Mouse (Mus musculus) bone marrow macrophage, adult 2 months (primary cell): Measurements from ENCODE around the gene Pla2r1.

Experiments
- CTCF ChIP-seq: IDR thresholded peaks from 2 replicates; pipeline ENCODE4 v1.5.1; 2012; ENCODE audit warnings: low read depth, mild to moderate bottlenecking, low read length, moderate library complexity
- POLR2A ChIP-seq: IDR thresholded peaks from 2 replicates; pipeline ENCODE4 v1.6.1; 2012; ENCODE audit warnings: mild to moderate bottlenecking, low read depth, low read length, borderline replicate concordance

- TF ChIP-seq CTCF = no peak
- TF ChIP-seq POLR2A = no peak
Measured at GRCm38 (mm10) chr2:60538710-60539109, 14.4 kb downstream of the Pla2r1 start.
